Mouse (Mus musculus) ES-Bruce4 (cell line): ENCODE results near the gene Pear1.

Experiments used
- CTCF ChIP-seq: IDR thresholded peaks from one replicate; pipeline ENCODE4 v1.8.1; 2011; ENCODE audit warnings: low read depth, low read length
- POLR2A ChIP-seq: IDR thresholded peaks from one replicate; pipeline ENCODE4 v1.8.1; 2011; ENCODE audit warnings: low read length; ENCODE audit not compliant: insufficient read depth

GRCm38 (mm10) chr3:87829025-87829424, 4.9 kb upstream of the Pear1 start:
- no peak for TF ChIP-seq POLR2A
- TF ChIP-seq CTCF: no peak
